Mouse (Mus musculus): ENCODE measurements around the gene Car2. TPM values are rescaled to one million over a fixed set of nuclear protein-coding genes. Genes with fewer than 3 reads are reported as not detected.

Gene Car2
- polyA plus RNA-seq, 1 experiment from 2014 or later, result 83.2 TPM

GRCm38 (mm10) chr3:14904165-14904564 lies 18.1 kb downstream of the Car2 start:
- no peak overlapping the region for H3K9ac ChIP-seq (ENCODE audit: low read depth, low read length)
- H3K27me3 ChIP-seq (replicated peaks; ENCODE audit: control insufficient read depth, insufficient read depth, low read length), result no peaks in the 10 kb centered on the region
- H3K36me3 ChIP-seq (ENCODE audit: control insufficient read depth, insufficient read depth, low read length), result no peaks in the 10 kb centered on the region
- 63% methylated on average over 3 of the region's 3 CpGs for WGBS
- no peak overlapping the region for H3K4me2 ChIP-seq (ENCODE audit: low read depth, low read length)
- no peak overlapping the region for H3K4me3 ChIP-seq (ENCODE audit: low read length)
- H3K4me1 ChIP-seq (ENCODE audit: control insufficient read depth, insufficient read depth, low read length), result no peaks in the 10 kb centered on the region
- ATAC-seq, result no peak
- H3K9me3 ChIP-seq (ENCODE audit: control insufficient read depth, low read length), result no peaks in the 10 kb centered on the region
- H3K27ac ChIP-seq (ENCODE audit: low read length), result no peak overlapping the region

GRCm38 (mm10) chr3:14907271-14907670 lies 21.2 kb downstream of the Car2 start:
- H3K9ac ChIP-seq (ENCODE audit: low read depth, low read length), result no peak overlapping the region
- H3K9me3 ChIP-seq (ENCODE audit: control insufficient read depth, low read length), result no peaks in the 10 kb centered on the region
- ATAC-seq, result no peak
- no peak overlapping the region for H3K4me2 ChIP-seq (ENCODE audit: low read depth, low read length)
- no peaks in the 10 kb centered on the region for H3K36me3 ChIP-seq (ENCODE audit: control insufficient read depth, insufficient read depth, low read length)
- no peaks in the 10 kb centered on the region for H3K4me1 ChIP-seq (ENCODE audit: control insufficient read depth, insufficient read depth, low read length)
- H3K27me3 ChIP-seq (replicated peaks; ENCODE audit: control insufficient read depth, insufficient read depth, low read length), result no peaks in the 10 kb centered on the region
- WGBS, result 42% methylated on average over 1 of the region's 1 CpGs
- H3K27ac ChIP-seq (ENCODE audit: low read length), result no peak overlapping the region
- H3K4me3 ChIP-seq (ENCODE audit: low read length), result no peak overlapping the region

GRCm38 (mm10) chr3:14911992-14912582 lies 26.0 kb downstream of the Car2 start:
- Histone ChIP-seq H3K27me3 (replicated peaks; ENCODE audit: control insufficient read depth, insufficient read depth, low read length) (no peaks in the 10 kb centered on the region), H3K27ac (ENCODE audit: low read length) (no peak overlapping the region), H3K4me1 (ENCODE audit: control insufficient read depth, insufficient read depth, low read length) (no peaks in the 10 kb centered on the region), H3K4me3 (ENCODE audit: low read length) (no peak overlapping the region), H3K9ac (ENCODE audit: low read depth, low read length) (no peak overlapping the region), H3K4me2 (ENCODE audit: low read depth, low read length) (no peak overlapping the region), H3K9me3 (ENCODE audit: control insufficient read depth, low read length) (no peaks in the 10 kb centered on the region), H3K36me3 (ENCODE audit: control insufficient read depth, insufficient read depth, low read length) (no peaks in the 10 kb centered on the region)
- 69% methylated on average over 4 of the region's 4 CpGs for WGBS
- ATAC-seq, result no peak

- Histone ChIP-seq H3K36me3 (ENCODE audit: control insufficient read depth, insufficient read depth, low read length) (no peaks in the 10 kb centered on the region), H3K9me3 (ENCODE audit: control insufficient read depth, low read length) (no peaks in the 10 kb centered on the region), H3K4me3 (ENCODE audit: low read length) (no peak overlapping the region), H3K9ac (ENCODE audit: low read depth, low read length) (no peak overlapping the region), H3K4me2 (ENCODE audit: low read depth, low read length) (no peak overlapping the region), H3K27ac (ENCODE audit: low read length) (no peak overlapping the region), H3K27me3 (replicated peaks; ENCODE audit: control insufficient read depth, insufficient read depth, low read length) (no peaks in the 10 kb centered on the region), H3K4me1 (ENCODE audit: control insufficient read depth, insufficient read depth, low read length) (no peaks in the 10 kb centered on the region)
- ATAC-seq, result no peak
- WGBS, result 48% methylated on average over 4 of the region's 4 CpGs
Measured at GRCm38 (mm10) chr3:14913774-14914173, 27.7 kb downstream of the Car2 start.

GRCm38 (mm10) chr3:14915355-14915754 lies 29.3 kb downstream of the Car2 start:
- no peak overlapping the region for H3K4me3 ChIP-seq (ENCODE audit: low read length)
- no peak for ATAC-seq
- no peaks in the 10 kb centered on the region for H3K27me3 ChIP-seq (replicated peaks; ENCODE audit: control insufficient read depth, insufficient read depth, low read length)
- H3K27ac ChIP-seq (ENCODE audit: low read length), result no peak overlapping the region
- no peaks in the 10 kb centered on the region for H3K4me1 ChIP-seq (ENCODE audit: control insufficient read depth, insufficient read depth, low read length)
- no peak overlapping the region for H3K9ac ChIP-seq (ENCODE audit: low read depth, low read length)
- WGBS, result 81% methylated on average over 2 of the region's 2 CpGs
- H3K4me2 ChIP-seq (ENCODE audit: low read depth, low read length), result no peak overlapping the region
- H3K9me3 ChIP-seq (ENCODE audit: control insufficient read depth, low read length), result no peaks in the 10 kb centered on the region
- no peaks in the 10 kb centered on the region for H3K36me3 ChIP-seq (ENCODE audit: control insufficient read depth, insufficient read depth, low read length)

- no peak overlapping the region for H3K4me2 ChIP-seq (ENCODE audit: low read depth, low read length)
- no peak overlapping the region for H3K27ac ChIP-seq (ENCODE audit: low read length)
- no peak overlapping the region for H3K9ac ChIP-seq (ENCODE audit: low read depth, low read length)
- 74% methylated on average over 2 of the region's 2 CpGs for WGBS
- no peak overlapping the region for H3K4me3 ChIP-seq (ENCODE audit: low read length)
- no peaks in the 10 kb centered on the region for H3K36me3 ChIP-seq (ENCODE audit: control insufficient read depth, insufficient read depth, low read length)
- no peaks in the 10 kb centered on the region for H3K4me1 ChIP-seq (ENCODE audit: control insufficient read depth, insufficient read depth, low read length)
- no peaks in the 10 kb centered on the region for H3K27me3 ChIP-seq (replicated peaks; ENCODE audit: control insufficient read depth, insufficient read depth, low read length)
- ATAC-seq, result no peak
- H3K9me3 ChIP-seq (ENCODE audit: control insufficient read depth, low read length), result no peaks in the 10 kb centered on the region
Measured at GRCm38 (mm10) chr3:14917261-14917660, 31.2 kb downstream of the Car2 start.

- WGBS, result 78% methylated on average over 3 of the region's 3 CpGs
Measured at GRCm38 (mm10) chr3:14944706-14945105, 58.6 kb downstream of the Car2 start.

GRCm38 (mm10) chr3:14945627-14946026 lies 59.6 kb downstream of the Car2 start:
- Histone ChIP-seq H3K9ac (ENCODE audit: low read depth, low read length) (no peak overlapping the region), H3K36me3 (ENCODE audit: control insufficient read depth, insufficient read depth, low read length) (no peaks in the 10 kb centered on the region), H3K4me1 (ENCODE audit: control insufficient read depth, insufficient read depth, low read length) (no peaks in the 10 kb centered on the region), H3K9me3 (ENCODE audit: control insufficient read depth, low read length) (no peaks in the 10 kb centered on the region), H3K27me3 (replicated peaks; ENCODE audit: control insufficient read depth, insufficient read depth, low read length) (no peaks in the 10 kb centered on the region), H3K4me2 (ENCODE audit: low read depth, low read length) (no peak overlapping the region), H3K27ac (ENCODE audit: low read length) (no peak overlapping the region), H3K4me3 (ENCODE audit: low read length) (no peak overlapping the region)
- WGBS, result 79% methylated on average over 2 of the region's 2 CpGs
- ATAC-seq, result no peak

More at GRCm38 (mm10) chr3:14944706-14945105, 58.6 kb downstream of the Car2 start:
- Histone ChIP-seq H3K27ac (ENCODE audit: low read length) (no peak overlapping the region), H3K4me2 (ENCODE audit: low read depth, low read length) (no peak overlapping the region), H3K4me1 (ENCODE audit: control insufficient read depth, insufficient read depth, low read length) (no peaks in the 10 kb centered on the region), H3K4me3 (ENCODE audit: low read length) (no peak overlapping the region), H3K9me3 (ENCODE audit: control insufficient read depth, low read length) (no peaks in the 10 kb centered on the region), H3K9ac (ENCODE audit: low read depth, low read length) (no peak overlapping the region), H3K36me3 (ENCODE audit: control insufficient read depth, insufficient read depth, low read length) (no peaks in the 10 kb centered on the region), H3K27me3 (replicated peaks; ENCODE audit: control insufficient read depth, insufficient read depth, low read length) (no peaks in the 10 kb centered on the region)
- ATAC-seq, result no peak

- Histone ChIP-seq H3K4me2 (ENCODE audit: low read depth, low read length) (no peak overlapping the region), H3K27ac (ENCODE audit: low read length) (no peak overlapping the region), H3K27me3 (replicated peaks; ENCODE audit: control insufficient read depth, insufficient read depth, low read length) (no peaks in the 10 kb centered on the region), H3K36me3 (ENCODE audit: control insufficient read depth, insufficient read depth, low read length) (no peaks in the 10 kb centered on the region), H3K9ac (ENCODE audit: low read depth, low read length) (no peak overlapping the region), H3K9me3 (ENCODE audit: control insufficient read depth, low read length) (no peaks in the 10 kb centered on the region), H3K4me1 (ENCODE audit: control insufficient read depth, insufficient read depth, low read length) (no peaks in the 10 kb centered on the region), H3K4me3 (ENCODE audit: low read length) (no peak overlapping the region)
- 83% methylated on average over 6 of the region's 6 CpGs for WGBS
- ATAC-seq, result no peak
Measured at GRCm38 (mm10) chr3:14948067-14948800, 62.2 kb downstream of the Car2 start.

All from intestine, embryonic 16.5 days (tissue).